Mouse (Mus musculus) cerebellum, adult 2 months (tissue): ENCODE data around the gene Aif1l.

Experiments
- CTCF ChIP-seq: fragments of 200-500 bp; IDR thresholded peaks from 2 replicates; pipeline ENCODE4 v1.5.1; 2011; ENCODE audit warnings: low read depth, mild to moderate bottlenecking, control low read depth, low read length, moderate library complexity, borderline replicate concordance; ENCODE audit not compliant: insufficient read depth
- POLR2A ChIP-seq: fragments of 200-500 bp; IDR thresholded peaks from 2 replicates; pipeline ENCODE4 v1.6.1; 2011; ENCODE audit warnings: low read length, control low read depth, borderline replicate concordance; ENCODE audit not compliant: insufficient read depth

- TF ChIP-seq CTCF (no peak), POLR2A (no peak)
Observed at GRCm38 (mm10) chr2:31945580-31945979, 4.4 kb upstream of the Aif1l start.
